In the genomic region with DNA sequence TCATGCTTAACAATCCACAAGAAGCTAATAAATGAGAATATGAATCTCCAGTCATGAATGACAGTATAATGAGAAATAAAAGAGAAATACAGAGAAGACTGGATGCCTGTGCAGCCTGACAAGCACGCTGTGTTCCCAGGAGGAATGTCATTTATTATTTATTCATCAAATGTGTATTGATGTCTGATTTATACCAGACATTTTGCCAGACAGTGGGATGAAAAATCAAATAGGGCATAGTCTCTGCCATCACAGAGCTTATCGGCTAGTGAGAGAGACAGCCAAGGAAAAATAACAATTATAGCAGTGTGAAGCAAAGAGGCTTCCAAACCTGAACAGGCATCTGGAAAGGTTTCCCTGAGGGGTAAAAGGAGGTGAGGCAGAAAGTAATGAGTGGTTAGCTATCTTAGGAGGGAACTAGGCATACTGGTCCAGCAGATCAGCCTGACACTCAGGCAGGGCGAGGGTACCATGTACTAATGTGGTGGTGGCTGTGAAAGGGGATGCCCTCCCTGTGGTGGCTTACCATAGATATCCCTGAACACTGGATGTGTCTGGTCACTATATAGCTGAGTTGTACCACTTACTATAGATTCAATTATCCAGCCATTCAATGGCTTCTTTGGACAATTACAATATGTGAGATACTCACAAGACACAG, we compare ENCODE assay signal across 21 mouse cellular contexts.
DNase-seq lines count a peak whose midpoint lies in the region; ATAC-seq lines count a peak whose summit lies in the region.
"Had no signal": no experiment of that assay in that cellular context is flagged by ENCODE, and none has a peak within 500 bp of the region (broad histone marks: within the 10 kb centered on the region; RNA-seq: fewer than 3 reads in every experiment).

No protein-coding gene starts in this region.

- no peak overlapping the region for H3K4me2 ChIP-seq in forebrain, embryonic 15.5 days (replicated peaks)
- H3K4me2 ChIP-seq in forebrain, embryonic 11.5 days (ENCODE audit: low read depth, low read length, severe bottlenecking), result no peak overlapping the region
- H3K4me2 ChIP-seq in midbrain, embryonic 13.5 days (replicated peaks), result no peak overlapping the region
- H3K4me2 ChIP-seq in midbrain, embryonic 11.5 days, result no peak overlapping the region
- no peak overlapping the region for H3K4me2 ChIP-seq in midbrain, embryonic 14.5 days (ENCODE audit: low read length)
- H3K4me2 ChIP-seq: embryonic facial prominence, embryonic 13.5 days; heart, embryonic 13.5 days had no signal

- no peak overlapping the region for H3K4me3 ChIP-seq in forebrain, embryonic 15.5 days
- no peak overlapping the region for H3K4me3 ChIP-seq in forebrain, embryonic 11.5 days (ENCODE audit: low read depth, low read length)
- H3K4me3 ChIP-seq in midbrain, embryonic 13.5 days (replicated peaks), result no peak overlapping the region
- no peak overlapping the region for H3K4me3 ChIP-seq in midbrain, embryonic 11.5 days (ENCODE audit: low read depth, low read length)
- no peak overlapping the region for H3K4me3 ChIP-seq in midbrain, embryonic 14.5 days (replicated peaks; ENCODE audit: low read depth, low read length)
- H3K4me3 ChIP-seq: embryonic facial prominence, embryonic 13.5 days; heart, embryonic 13.5 days; layer of hippocampus, adult 2 months; limb, embryonic 10.5 days had no signal

- H3K36me3 ChIP-seq in forebrain, embryonic 15.5 days, result no peaks in the 10 kb centered on the region
- H3K36me3 ChIP-seq in forebrain, embryonic 11.5 days (ENCODE audit: control insufficient read depth, insufficient read depth, low read length), result no peaks in the 10 kb centered on the region
- no peaks in the 10 kb centered on the region for H3K36me3 ChIP-seq in midbrain, embryonic 13.5 days
- H3K36me3 ChIP-seq in midbrain, embryonic 11.5 days (ENCODE audit: control insufficient read depth, insufficient read depth, low read length), result no peaks in the 10 kb centered on the region
- H3K36me3 ChIP-seq in midbrain, embryonic 14.5 days (ENCODE audit: control insufficient read depth, insufficient read depth, low read length), result no peaks in the 10 kb centered on the region
- H3K36me3 ChIP-seq: embryonic facial prominence, embryonic 13.5 days; heart, embryonic 13.5 days; limb, embryonic 10.5 days had no signal

- H3K27ac ChIP-seq in forebrain, embryonic 15.5 days (replicated peaks), result 0 out of 2 replicates have a peak overlapping the region, but pooled peaks have one; percentile 7
- no peak overlapping the region for H3K27ac ChIP-seq in forebrain, embryonic 11.5 days (ENCODE audit: low read depth, low read length)
- peak overlapping the region; percentile 68; the same call in 1 of the 2 replicates for H3K27ac ChIP-seq in midbrain, embryonic 13.5 days
- no peak overlapping the region for H3K27ac ChIP-seq in midbrain, embryonic 11.5 days (ENCODE audit: low read depth, low read length)
- peak overlapping the region; percentile 46 for H3K27ac ChIP-seq in midbrain, embryonic 14.5 days (replicated peaks; ENCODE audit: low read depth, low read length)
- H3K27ac ChIP-seq: embryonic facial prominence, embryonic 13.5 days; heart, embryonic 13.5 days; layer of hippocampus, adult 2 months; limb, embryonic 10.5 days had no signal

- H3K9me3 ChIP-seq in forebrain, embryonic 15.5 days, result no peaks in the 10 kb centered on the region
- H3K9me3 ChIP-seq in forebrain, embryonic 11.5 days (ENCODE audit: control insufficient read depth, low read length), result no peaks in the 10 kb centered on the region
- no peaks in the 10 kb centered on the region for H3K9me3 ChIP-seq in midbrain, embryonic 13.5 days
- H3K9me3 ChIP-seq in midbrain, embryonic 11.5 days (ENCODE audit: control insufficient read depth, low read length), result no peaks in the 10 kb centered on the region
- no peaks in the 10 kb centered on the region for H3K9me3 ChIP-seq in midbrain, embryonic 14.5 days (ENCODE audit: control insufficient read depth, low read length)
- H3K9me3 ChIP-seq: embryonic facial prominence, embryonic 13.5 days; heart, embryonic 13.5 days; limb, embryonic 10.5 days had no signal

- H3K27me3 ChIP-seq in forebrain, embryonic 15.5 days, result no peaks in the 10 kb centered on the region
- no peaks in the 10 kb centered on the region for H3K27me3 ChIP-seq in forebrain, embryonic 11.5 days (ENCODE audit: control insufficient read depth, insufficient read depth, low read length)
- H3K27me3 ChIP-seq in midbrain, embryonic 13.5 days, result no peaks in the 10 kb centered on the region
- no peaks in the 10 kb centered on the region for H3K27me3 ChIP-seq in midbrain, embryonic 11.5 days (ENCODE audit: control insufficient read depth, insufficient read depth, low read length)
- no peaks in the 10 kb centered on the region for H3K27me3 ChIP-seq in midbrain, embryonic 14.5 days (ENCODE audit: control insufficient read depth, insufficient read depth, low read length)
- H3K27me3 ChIP-seq: CH12.LX; embryonic facial prominence, embryonic 13.5 days; heart, embryonic 13.5 days had no signal

- no peak overlapping the region for H3K9ac ChIP-seq in forebrain, embryonic 15.5 days (replicated peaks)
- H3K9ac ChIP-seq in forebrain, embryonic 11.5 days (ENCODE audit: low read length), result no peak overlapping the region
- H3K9ac ChIP-seq in midbrain, embryonic 13.5 days (replicated peaks), result no peak overlapping the region
- no peak overlapping the region for H3K9ac ChIP-seq in midbrain, embryonic 11.5 days (ENCODE audit: low read length)
- H3K9ac ChIP-seq in midbrain, embryonic 14.5 days (replicated peaks; ENCODE audit: low read length), result no peak overlapping the region
- H3K9ac ChIP-seq: embryonic facial prominence, embryonic 13.5 days; heart, embryonic 13.5 days; liver, postnatal 0 days had no signal

- H3K4me1 ChIP-seq in forebrain, embryonic 15.5 days, result peaks cover 10% of the 10 kb centered on the region
- peaks cover 2% of the 10 kb centered on the region; the same call in 1 of the 2 replicates for H3K4me1 ChIP-seq in forebrain, embryonic 11.5 days (replicated peaks; ENCODE audit: control insufficient read depth, insufficient read depth, low read length)
- peaks cover 17% of the 10 kb centered on the region; the same call in 1 of the 2 replicates for H3K4me1 ChIP-seq in midbrain, embryonic 13.5 days (replicated peaks)
- no peaks in the 10 kb centered on the region for H3K4me1 ChIP-seq in midbrain, embryonic 11.5 days (ENCODE audit: control insufficient read depth, insufficient read depth, low read length)
- peaks cover 7% of the 10 kb centered on the region for H3K4me1 ChIP-seq in midbrain, embryonic 14.5 days (ENCODE audit: control insufficient read depth, insufficient read depth, low read length)
- H3K4me1 ChIP-seq: heart, embryonic 13.5 days had no signal

- ATAC-seq in forebrain, embryonic 15.5 days (replicated peaks), result no peak
- ATAC-seq in forebrain, embryonic 11.5 days (replicated peaks; ENCODE audit: low FRiP score), result no peak
- peak; percentile 79 for ATAC-seq in midbrain, embryonic 13.5 days
- no peak for ATAC-seq in midbrain, embryonic 11.5 days (ENCODE audit: low FRiP score)
- peak; percentile 56 for ATAC-seq in midbrain, embryonic 14.5 days (ENCODE audit: low FRiP score, low TSS enrichment)
- ATAC-seq: liver, postnatal 0 days had no signal

- WGBS in forebrain, embryonic 15.5 days, result 74% methylated on average over 3 of the region's 3 CpGs
- WGBS in forebrain, embryonic 11.5 days, result 89% methylated on average over 3 of the region's 3 CpGs
- WGBS in midbrain, embryonic 13.5 days, result 56% methylated on average over 3 of the region's 3 CpGs
- WGBS in midbrain, embryonic 11.5 days, result 84% methylated on average over 3 of the region's 3 CpGs
- 53% methylated on average over 3 of the region's 3 CpGs for WGBS in midbrain, embryonic 14.5 days

- no peak for DNase-seq in forebrain, embryonic 11.5 days (ENCODE audit: low spot score)
- DNase-seq in midbrain, embryonic 11.5 days (ENCODE audit: low spot score, missing footprints), result no peak
- DNase-seq in midbrain, embryonic 14.5 days, result peak; percentile 75
- peak; percentile 42 for DNase-seq in retina, embryonic 14.5 days (ENCODE audit: low spot score)
- DNase-seq in frontal cortex, postnatal 14 days (ENCODE audit: low spot score in 2 of 2), result no peak
- no peak for DNase-seq in adrenal gland, postnatal 4 days (ENCODE audit: low spot score in 2 of 2)
- DNase-seq: adrenal gland, postnatal 36 days; cerebellum, adult 8-10 months; gastrocnemius, postnatal 36 days; kidney, adult 8-10 months; kidney, postnatal 14 days; liver, postnatal 0 days; lung, postnatal 10 days; thymus, postnatal 25 days had no signal

Comparison
In these comparisons a context has a peak if more than half of its experiments do, and no peak if none do; other contexts are left out.
1. ATAC-seq: peak in midbrain, embryonic 13.5 days (single experiment) and midbrain, embryonic 14.5 days (single experiment); none in forebrain, embryonic 15.5 days (single experiment), forebrain, embryonic 11.5 days (single experiment) and midbrain, embryonic 11.5 days (single experiment).
2. H3K27ac ChIP-seq: peak in forebrain, embryonic 15.5 days (single experiment), midbrain, embryonic 13.5 days (single experiment) and midbrain, embryonic 14.5 days (single experiment); none in forebrain, embryonic 11.5 days (single experiment) and midbrain, embryonic 11.5 days (single experiment).
3. DNase-seq: peak in midbrain, embryonic 14.5 days (single experiment) and retina, embryonic 14.5 days (single experiment); none in forebrain, embryonic 11.5 days (single experiment), midbrain, embryonic 11.5 days (single experiment), frontal cortex, postnatal 14 days (0 of 2) and adrenal gland, postnatal 4 days (0 of 2).